ENCODE assay signal across 18 mouse cellular contexts in genomic region chr5:115003224-115003873, GRCm38 (mm10). TPM values are rescaled to one million over a fixed set of nuclear protein-coding genes. Genes with fewer than 3 reads are reported as not detected.
"Had no signal": no experiment of that assay in that cellular context is flagged by ENCODE, and none has a peak within 500 bp of the region (broad histone marks: within the 10 kb centered on the region; RNA-seq: fewer than 3 reads in every experiment).

No protein-coding gene starts in this region.

- H3K4me3 ChIP-seq: layer of hippocampus, adult 2 months; limb, embryonic 13.5 days; liver, embryonic 12.5 days; midbrain, embryonic 13.5 days; myocyte; neural tube, embryonic 15.5 days had no signal

- H3K27ac ChIP-seq: layer of hippocampus, adult 2 months; limb, embryonic 13.5 days; liver, embryonic 12.5 days; midbrain, embryonic 13.5 days; neural tube, embryonic 15.5 days had no signal

- H3K4me1 ChIP-seq: limb, embryonic 13.5 days; midbrain, embryonic 13.5 days; neural tube, embryonic 15.5 days had no signal

- H3K36me3 ChIP-seq: limb, embryonic 13.5 days; liver, embryonic 12.5 days; midbrain, embryonic 13.5 days; neural tube, embryonic 15.5 days had no signal

- H3K4me2 ChIP-seq: limb, embryonic 13.5 days; liver, embryonic 12.5 days; lung, embryonic 14.5 days; midbrain, embryonic 13.5 days; neural tube, embryonic 15.5 days had no signal

- H3K9me3 ChIP-seq: limb, embryonic 13.5 days; liver, embryonic 12.5 days; midbrain, embryonic 13.5 days; neural tube, embryonic 15.5 days had no signal

- DNase-seq: kidney, adult 8-10 months; kidney, postnatal 10 days; kidney, postnatal 4 days; left cerebral cortex, postnatal 4 days; lung, embryonic 14.5 days; lung, postnatal 10 days; lung, postnatal 4 days; right cerebral cortex, adult 18-20 months; right cerebral cortex, postnatal 25 days; thymus, postnatal 36 days had no signal

- H3K9ac ChIP-seq: limb, embryonic 13.5 days; lung, embryonic 14.5 days; midbrain, embryonic 13.5 days; neural tube, embryonic 15.5 days had no signal

- ATAC-seq: intestine, postnatal 0 days; liver, embryonic 12.5 days; midbrain, embryonic 13.5 days had no signal

- H3K27me3 ChIP-seq: midbrain, embryonic 13.5 days; neural tube, embryonic 15.5 days had no signal

RNA-seq across cellular contexts. Expression of gene Hnf1a, which starts 32.5 kb away (rescaled TPM):
- polyA plus RNA-seq: limb, embryonic 13.5 days; lung, embryonic 14.5 days; midbrain, embryonic 13.5 days; myocyte; neural tube, embryonic 11.5 days had no signal
